Mouse (Mus musculus): Measurements from ENCODE around the gene Wsb2.

DNA sequence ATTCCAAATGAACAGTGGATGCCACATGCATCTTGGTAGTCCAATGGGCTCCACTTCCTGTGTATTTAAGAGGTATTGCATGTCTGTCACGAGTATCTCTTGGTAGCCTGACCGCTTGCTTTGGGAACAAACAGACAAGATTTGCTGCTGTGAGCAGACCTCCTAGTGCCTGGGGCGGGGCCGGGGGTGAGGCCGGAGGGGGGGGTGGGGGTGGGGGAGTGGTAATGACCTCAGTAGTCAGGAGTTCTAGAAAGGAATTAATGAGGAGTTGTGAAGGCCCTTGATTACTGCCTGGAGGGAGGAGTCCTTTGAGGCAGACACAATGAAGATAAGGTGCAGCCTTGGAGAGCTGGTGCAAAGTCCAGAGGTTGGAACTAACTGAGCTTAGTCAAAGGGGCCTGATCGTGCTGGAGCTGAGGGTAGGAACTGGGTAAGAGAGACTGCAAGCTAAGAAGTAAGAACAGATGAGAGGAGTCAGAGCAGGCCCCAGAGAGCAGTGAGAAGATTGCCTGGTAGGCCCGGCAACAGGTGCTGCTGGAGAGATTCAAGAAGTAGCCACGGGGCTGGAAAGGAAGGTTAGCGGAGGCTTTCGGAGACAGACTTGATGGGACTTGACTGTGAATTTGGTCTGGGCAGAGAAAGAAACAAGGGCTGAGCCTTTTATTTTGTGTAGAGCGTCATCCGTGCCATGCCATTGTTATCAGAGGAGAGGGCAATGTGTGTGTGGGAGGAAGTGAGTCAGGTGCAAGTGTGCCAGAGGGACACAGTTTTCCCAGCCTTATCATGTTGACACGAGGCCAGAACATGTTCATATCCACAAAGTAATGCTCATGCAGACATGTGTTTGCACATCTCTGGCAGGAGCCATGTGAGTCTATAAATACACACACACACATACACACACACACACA is 3.8 kb downstream of the Wsb2 start:
- TF ChIP-seq GATA1 (IDR thresholded peaks at IDR 0.05; ENCODE audit: borderline replicate concordance, low read length) (no peak), FLI1 (IDR thresholded peaks at IDR 0.05; ENCODE audit: low read length) (no peak)

All from megakaryocyte, embryonic 14.5 days (primary cell).